ENCODE assay signal across 21 mouse cellular contexts in genomic region chr17:48051638-48052337, GRCm38 (mm10). TPM values are rescaled to one million over a fixed set of nuclear protein-coding genes. Genes with fewer than 3 reads are reported as not detected.
DNase-seq lines count a peak whose midpoint lies in the region; ATAC-seq and TF ChIP-seq lines count a peak whose summit lies in the region.
"Had no signal": no experiment of that assay in that cellular context is flagged by ENCODE, and none has a peak within 500 bp of the region (broad histone marks: within the 10 kb centered on the region; RNA-seq: fewer than 3 reads in every experiment).

No protein-coding gene starts in this region.

- peak; percentile 2; the same call in 1 of the 2 replicates for TF ChIP-seq CTCF in gastrocnemius, adult 2 months (IDR thresholded peaks at IDR 0.05)

- H3K4me3 ChIP-seq in gastrocnemius, adult 2 months: no peak overlapping the region
- H3K4me3 ChIP-seq in intestine, embryonic 15.5 days (replicated peaks): no peak overlapping the region
- H3K4me3 ChIP-seq in lung, embryonic 15.5 days: no peak overlapping the region
- H3K4me3 ChIP-seq in stomach, embryonic 14.5 days (ENCODE audit: low read depth, low read length): no peak overlapping the region
- H3K4me3 ChIP-seq in heart, embryonic 12.5 days: no peak overlapping the region
- H3K4me3 ChIP-seq: heart, embryonic 13.5 days; hindbrain, embryonic 10.5 days; limb, embryonic 12.5 days had no signal

- WGBS in intestine, embryonic 15.5 days: 44% methylated on average over 5 of the region's 5 CpGs
- WGBS in lung, embryonic 15.5 days: 36% methylated on average over 5 of the region's 5 CpGs
- 47% methylated on average over 5 of the region's 5 CpGs for WGBS in stomach, embryonic 14.5 days
- 45% methylated on average over 5 of the region's 5 CpGs for WGBS in heart, embryonic 12.5 days

- H3K4me2 ChIP-seq in intestine, embryonic 15.5 days (replicated peaks): no peak overlapping the region
- no peak overlapping the region for H3K4me2 ChIP-seq in lung, embryonic 15.5 days
- H3K4me2 ChIP-seq in stomach, embryonic 14.5 days (replicated peaks; ENCODE audit: low read depth, low read length): no peak overlapping the region
- no peak overlapping the region for H3K4me2 ChIP-seq in heart, embryonic 12.5 days
- H3K4me2 ChIP-seq: heart, embryonic 13.5 days; limb, embryonic 12.5 days had no signal

- H3K9me3 ChIP-seq in intestine, embryonic 15.5 days: no peaks in the 10 kb centered on the region
- H3K9me3 ChIP-seq in lung, embryonic 15.5 days: no peaks in the 10 kb centered on the region
- no peaks in the 10 kb centered on the region for H3K9me3 ChIP-seq in stomach, embryonic 14.5 days (ENCODE audit: control insufficient read depth, low read depth, low read length)
- no peaks in the 10 kb centered on the region for H3K9me3 ChIP-seq in heart, embryonic 12.5 days (replicated peaks)
- H3K9me3 ChIP-seq: hindbrain, embryonic 10.5 days had no signal

- ATAC-seq in intestine, embryonic 15.5 days: peak; percentile 92
- no peak for ATAC-seq in lung, embryonic 15.5 days (ENCODE audit: borderline replicate concordance, extremely low read depth, low FRiP score, low TSS enrichment)
- ATAC-seq in stomach, embryonic 14.5 days (ENCODE audit: insufficient number of reproducible peaks, insufficient read depth, low FRiP score, low read depth): peak; percentile 53; the same call in 1 of the 2 replicates
- no peak for ATAC-seq in frontal cortex, adult (ENCODE audit: low TSS enrichment)
- no peak for ATAC-seq in heart, embryonic 12.5 days (ENCODE audit: insufficient number of reproducible peaks, low FRiP score)

- H3K9ac ChIP-seq in intestine, embryonic 15.5 days: no peak overlapping the region
- H3K9ac ChIP-seq in lung, embryonic 15.5 days: no peak overlapping the region
- H3K9ac ChIP-seq in stomach, embryonic 14.5 days (replicated peaks; ENCODE audit: low read depth, low read length): no peak overlapping the region
- H3K9ac ChIP-seq in heart, embryonic 12.5 days: no peak overlapping the region
- H3K9ac ChIP-seq: heart, embryonic 13.5 days; limb, embryonic 12.5 days had no signal

- intact Hi-C loops in gastrocnemius, adult 2 months (cut with DNase I): no loop called here

- no peak for DNase-seq in gastrocnemius, adult 2 months
- no peak for DNase-seq in gastrocnemius, postnatal 25 days
- DNase-seq in thymus, postnatal 4 days: no peak
- DNase-seq: adrenal gland, postnatal 25 days; thymus, postnatal 25 days had no signal

- no peaks in the 10 kb centered on the region for H3K27me3 ChIP-seq in intestine, embryonic 15.5 days (replicated peaks)
- peaks cover 12% of the 10 kb centered on the region for H3K27me3 ChIP-seq in lung, embryonic 15.5 days
- H3K27me3 ChIP-seq in stomach, embryonic 14.5 days (ENCODE audit: control insufficient read depth, insufficient read depth, low read length): no peaks in the 10 kb centered on the region
- H3K27me3 ChIP-seq in heart, embryonic 12.5 days (replicated peaks): peaks cover 45% of the 10 kb centered on the region

- no peaks in the 10 kb centered on the region for H3K36me3 ChIP-seq in intestine, embryonic 15.5 days
- no peaks in the 10 kb centered on the region for H3K36me3 ChIP-seq in lung, embryonic 15.5 days
- H3K36me3 ChIP-seq in stomach, embryonic 14.5 days (ENCODE audit: control insufficient read depth, insufficient read depth, low read length): no peaks in the 10 kb centered on the region
- H3K36me3 ChIP-seq in heart, embryonic 12.5 days: no peaks in the 10 kb centered on the region
- H3K36me3 ChIP-seq: heart, embryonic 13.5 days; hindbrain, embryonic 10.5 days; limb, embryonic 12.5 days had no signal

- peaks cover 7% of the 10 kb centered on the region; the same call in 1 of the 2 replicates for H3K4me1 ChIP-seq in intestine, embryonic 15.5 days (replicated peaks)
- H3K4me1 ChIP-seq in lung, embryonic 15.5 days: no peaks in the 10 kb centered on the region
- 0 out of 2 replicates have a peak, but pooled peaks cover 4% of the 10 kb centered on the region for H3K4me1 ChIP-seq in stomach, embryonic 14.5 days (ENCODE audit: control insufficient read depth, insufficient read depth, low read length)
- H3K4me1 ChIP-seq in heart, embryonic 12.5 days (replicated peaks): no peaks in the 10 kb centered on the region

- no peak overlapping the region for H3K27ac ChIP-seq in gastrocnemius, adult 2 months
- peak overlapping the region; percentile 59; the same call in 1 of the 2 replicates for H3K27ac ChIP-seq in intestine, embryonic 15.5 days
- H3K27ac ChIP-seq in lung, embryonic 15.5 days: 0 out of 2 replicates have a peak overlapping the region, but pooled peaks have one; percentile 18
- no peak overlapping the region for H3K27ac ChIP-seq in stomach, embryonic 14.5 days (ENCODE audit: low read length)
- no peak overlapping the region for H3K27ac ChIP-seq in heart, embryonic 12.5 days (ENCODE audit: poor library complexity, severe bottlenecking)
- H3K27ac ChIP-seq: heart, embryonic 13.5 days; hindbrain, embryonic 10.5 days; limb, embryonic 12.5 days had no signal

RNA-seq across cellular contexts. Expression of gene 1700122O11Rik, which starts 13.7 kb away (rescaled TPM):
- total RNA-seq in gastrocnemius, adult 2 months (2021): not detected
- not detected for total RNA-seq in gastrocnemius, postnatal 25 days (2021)
- not detected in 2 replicates for polyA plus RNA-seq in intestine, embryonic 15.5 days (2015; fragmentation: Nextera tagmentation; extraction: Ambion mirVana)
- polyA plus RNA-seq in lung, embryonic 15.5 days (2015; fragmentation: Nextera tagmentation; extraction: Ambion mirVana): not detected in 2 replicates
- not detected in 2 replicates for polyA plus RNA-seq in stomach, embryonic 14.5 days (2014; fragmentation: Nextera tagmentation; extraction: Ambion mirVana)
- not detected in 2 replicates for polyA plus RNA-seq in heart, embryonic 12.5 days (2016; fragmentation: Nextera tagmentation; extraction: Ambion mirVana)
- total RNA-seq: adrenal gland, postnatal 25 days; gastrocnemius, adult 8-10 months; left cerebral cortex, adult 18-20 months; MEL; neutrophil, adult 5-6 weeks had no signal
- polyA plus RNA-seq: C2C12; embryonic facial prominence, embryonic 11.5 days; heart, embryonic 13.5 days; hindbrain, embryonic 10.5 days; intestine, embryonic 14.5 days; large intestine, adult 2 months; limb, embryonic 12.5 days had no signal

RNA-seq across cellular contexts. Expression of gene 1700067P10Rik, which starts 37.3 kb away (rescaled TPM):
- total RNA-seq in gastrocnemius, adult 2 months (2021): not detected
- total RNA-seq in gastrocnemius, postnatal 25 days (2021): not detected
- polyA plus RNA-seq in intestine, embryonic 15.5 days (2015; fragmentation: Nextera tagmentation; extraction: Ambion mirVana): not detected in 2 replicates
- not detected in 2 replicates for polyA plus RNA-seq in lung, embryonic 15.5 days (2015; fragmentation: Nextera tagmentation; extraction: Ambion mirVana)
- not detected in 2 replicates for polyA plus RNA-seq in stomach, embryonic 14.5 days (2014; fragmentation: Nextera tagmentation; extraction: Ambion mirVana)
- not detected in 2 replicates for polyA plus RNA-seq in heart, embryonic 12.5 days (2016; fragmentation: Nextera tagmentation; extraction: Ambion mirVana)
- total RNA-seq: adrenal gland, postnatal 25 days; gastrocnemius, adult 8-10 months; left cerebral cortex, adult 18-20 months; MEL; neutrophil, adult 5-6 weeks had no signal
- polyA plus RNA-seq: C2C12; embryonic facial prominence, embryonic 11.5 days; heart, embryonic 13.5 days; intestine, embryonic 14.5 days; large intestine, adult 2 months; limb, embryonic 12.5 days had no signal

Comparison
In these comparisons a context has a peak if more than half of its experiments do, and no peak if none do; other contexts are left out.
1. H3K27ac ChIP-seq: peak in intestine, embryonic 15.5 days (single experiment) and lung, embryonic 15.5 days (single experiment); none in gastrocnemius, adult 2 months (single experiment), stomach, embryonic 14.5 days (single experiment) and heart, embryonic 12.5 days (single experiment).
2. ATAC-seq: peak in intestine, embryonic 15.5 days (single experiment) and stomach, embryonic 14.5 days (single experiment); none in lung, embryonic 15.5 days (single experiment), frontal cortex, adult (single experiment) and heart, embryonic 12.5 days (single experiment).